Mouse (Mus musculus) embryonic facial prominence, embryonic 11.5 days (tissue): Measurements from ENCODE around the gene Add1. TPM values are rescaled to one million over a fixed set of nuclear protein-coding genes. Genes with fewer than 3 reads are reported as not detected.

Source experiments
- ATAC-seq: fragments of 200-750 bp; cut with Nextera tagmentation; replicated peaks from 2 replicates; pipeline ENCODE4 v1.8.0; 2017; ENCODE audit warnings: low read depth; ENCODE audit not compliant: insufficient number of reproducible peaks, low FRiP score, low TSS enrichment
- DNase-seq: peaks from one replicate; pipeline ENCODE4 v3.0.0-alpha.2; 2015; ENCODE audit warnings: low spot score
- H3K27ac ChIP-seq: fragments of 300-500 bp; sonication (generic); replicated peaks from 2 replicates; pipeline ENCODE4 v1.5.1; 2014; ENCODE audit warnings: mild to moderate bottlenecking, low read depth, low read length, control low read depth
- H3K27me3 ChIP-seq: fragments of 300-500 bp; sonication (generic); 2 replicates; pipeline ENCODE4 v1.6.1; 2014; ENCODE audit warnings: mild to moderate bottlenecking, low read length, moderate library complexity, mixed read lengths; ENCODE audit not compliant: control insufficient read depth, insufficient read depth
- H3K36me3 ChIP-seq: fragments of 300-500 bp; sonication (generic); replicated peaks from 2 replicates; pipeline ENCODE4 v1.6.1; 2014; ENCODE audit warnings: low read depth, mild to moderate bottlenecking, low read length, moderate library complexity, mixed read lengths; ENCODE audit not compliant: control insufficient read depth, insufficient read depth
- H3K4me1 ChIP-seq: fragments of 300-500 bp; sonication (generic); 2 replicates; pipeline ENCODE4 v1.6.1; 2014; ENCODE audit warnings: low read length, mixed read lengths; ENCODE audit not compliant: control insufficient read depth, insufficient read depth
- H3K4me2 ChIP-seq: fragments of 300-500 bp; sonication (generic); 2 replicates; pipeline ENCODE4 v1.6.1; 2014; ENCODE audit warnings: low read depth, mild to moderate bottlenecking, control low read depth, low read length, moderate library complexity
- H3K4me3 ChIP-seq: fragments of 300-500 bp; sonication (generic); 2 replicates; pipeline ENCODE4 v1.5.1; 2014; ENCODE audit warnings: low read depth, low read length, control low read depth
- H3K9ac ChIP-seq: fragments of 300-500 bp; sonication (generic); replicated peaks from 2 replicates; pipeline ENCODE4 v1.6.1; 2014; ENCODE audit warnings: mild to moderate bottlenecking, control low read depth, low read length
- H3K9me3 ChIP-seq: fragments of 300-500 bp; sonication (generic); replicated peaks from 2 replicates; pipeline ENCODE4 v1.6.1; 2016; ENCODE audit warnings: mild to moderate bottlenecking, low read length, inconsistent platforms, mixed read lengths; ENCODE audit not compliant: control insufficient read depth
- WGBS: fragments of 180-500 bp; shearing (Covaris S2); extraction: QIAGEN DNeasy Blood & Tissue Kit; methylation state at CpG from one replicate; pipeline ENCODE4 v1.1.7; 2014; 5-methylcytosine and 5-hydroxymethylcytosine counted together
- microRNA-seq: library from miRNA; unstranded; fragments of <30 nt; microRNA quantifications from one replicate; pipeline ENCODE4, GENCODE M21; 2016; ENCODE audit warnings: borderline number of aligned reads
- polyA plus RNA-seq: library from polyadenylated mRNA; unstranded; fragments of >200 nt; fragmentation: Nextera tagmentation; extraction: Ambion mirVana; gene quantifications from 2 replicates; pipeline ENCODE4 v1.2.1, GENCODE M21; 2014

Gene Add1
- polyA plus RNA-seq, 1 experiment from 2014 or later = 145 TPM

- ATAC-seq (no peak), DNase-seq (no peak)
- Histone ChIP-seq H3K4me3 (no peak overlapping the region), H3K27me3 (no peaks in the 10 kb centered on the region), H3K4me2 (no peak overlapping the region), H3K4me1 (no peaks in the 10 kb centered on the region), H3K9me3 (no peaks in the 10 kb centered on the region), H3K27ac (no peak overlapping the region), H3K9ac (no peak overlapping the region), H3K36me3 (no peaks in the 10 kb centered on the region)
- WGBS = 76% methylated on average over 2 of the region's 2 CpGs
Observed at GRCm38 (mm10) chr5:34669493-34669892, 96.0 kb downstream of the Add1 start.

DNA sequence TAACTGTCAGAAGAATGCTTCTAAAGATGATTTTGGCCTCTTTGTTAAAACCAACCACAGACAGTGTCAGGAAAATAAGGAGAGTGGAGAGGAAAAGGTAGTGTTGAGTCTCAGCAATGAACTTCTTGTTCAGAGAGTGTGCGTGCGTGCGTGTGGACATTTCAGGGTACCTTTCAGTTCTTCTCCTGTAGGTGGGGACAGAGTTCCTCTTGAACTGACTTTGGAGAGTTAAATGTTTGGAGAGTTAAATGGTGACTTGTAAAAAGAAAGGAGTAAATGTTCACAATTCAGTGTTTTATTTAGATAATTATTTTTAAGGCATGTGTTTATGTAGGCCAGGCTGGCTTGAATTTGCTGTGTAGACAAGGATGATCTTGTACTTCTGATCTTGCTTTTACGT lies 96.8 kb downstream of the Add1 start:
- Histone ChIP-seq H3K4me2 (no peak overlapping the region), H3K36me3 (no peaks in the 10 kb centered on the region), H3K9ac (no peak overlapping the region), H3K4me3 (no peak overlapping the region), H3K4me1 (no peaks in the 10 kb centered on the region), H3K27ac (no peak overlapping the region), H3K27me3 (no peaks in the 10 kb centered on the region), H3K9me3 (no peaks in the 10 kb centered on the region)
- ATAC-seq (no peak), DNase-seq (no peak)
- 71% methylated on average over 4 of the region's 4 CpGs for WGBS

Small RNA genes within 50 kb of the gene (microRNA-seq; reads per million reads assigned to microRNA genes)
- gene Mir7036b = 2.8 reads per million

Other genes starting within 250 kb of the Add1 start
- gene Rnf4, start 237.4 kb upstream of the Add1 start, polyA plus RNA-seq = 209 and 210 TPM in 2 replicates
- gene Fam193a, start 203.7 kb upstream of the Add1 start, polyA plus RNA-seq = 13.1 and 13.6 TPM in 2 replicates
- gene Tnip2, start 59.7 kb upstream of the Add1 start, polyA plus RNA-seq = 3.4 and 6.4 TPM in 2 replicates
- gene Sh3bp2, start 47.8 kb upstream of the Add1 start, polyA plus RNA-seq = 7.4 and 10.4 TPM in 2 replicates
- gene Mfsd10, start 63.5 kb downstream of the Add1 start, polyA plus RNA-seq = 70.8 and 77.4 TPM in 2 replicates
- gene Nop14, start 86.5 kb downstream of the Add1 start, polyA plus RNA-seq = 35.0 and 40.8 TPM in 2 replicates
- gene Grk4, start 86.7 kb downstream of the Add1 start, polyA plus RNA-seq = 1.4 and 3.0 TPM in 2 replicates
- 11.3 and 11.4 TPM in 2 replicates for gene Htt, start 188.1 kb downstream of the Add1 start, polyA plus RNA-seq